Mouse (Mus musculus) cerebellum, adult 2 months (tissue): ENCODE measurements at regions not wholly inside any gene's neighbourhood (a gene's known extent, or its start where the extent isn't known, plus 50 kb on each side); places are given as distances from the start of the nearest gene placed in this dataset.

Source experiments
- DNase-seq, 2 experiments: peaks; one replicate each; pipeline ENCODE4 v3.0.0; 2021
- H3K27ac ChIP-seq: fragments of 200-500 bp; 2 replicates; pipeline ENCODE4 v1.5.1; 2012; ENCODE audit warnings: low read length, control low read depth, inconsistent platforms; ENCODE audit not compliant: insufficient read depth
- H3K27me3 ChIP-seq: fragments of 200-500 bp; 2 replicates; pipeline ENCODE4 v1.6.1; 2012; ENCODE audit warnings: inconsistent platforms, mild to moderate bottlenecking, low read length, moderate library complexity; ENCODE audit not compliant: control insufficient read depth, insufficient read depth
- H3K4me1 ChIP-seq: fragments of 200-500 bp; 2 replicates; pipeline ENCODE4 v1.6.1; 2011; ENCODE audit warnings: low read length; ENCODE audit not compliant: control insufficient read depth, insufficient read depth
- H3K4me3 ChIP-seq: fragments of 200-500 bp; replicated peaks from 2 replicates; pipeline ENCODE3; 2011; ENCODE audit warnings: mild to moderate bottlenecking, low read depth, low read length, control low read depth; ENCODE audit not compliant: insufficient read depth
- CTCF ChIP-seq: fragments of 200-500 bp; IDR thresholded peaks from 2 replicates; pipeline ENCODE4 v1.5.1; 2011; ENCODE audit warnings: low read depth, mild to moderate bottlenecking, control low read depth, low read length, moderate library complexity, borderline replicate concordance; ENCODE audit not compliant: insufficient read depth
- POLR2A ChIP-seq: fragments of 200-500 bp; IDR thresholded peaks from 2 replicates; pipeline ENCODE4 v1.6.1; 2011; ENCODE audit warnings: low read length, control low read depth, borderline replicate concordance; ENCODE audit not compliant: insufficient read depth
- WGBS: fragments of 180-500 bp; shearing (Covaris S2); methylation state at CpG from one replicate; pipeline ENCODE4 v1.1.7; 2018; 5-methylcytosine and 5-hydroxymethylcytosine counted together

- WGBS, result 6% methylated on average over 5 of the region's 5 CpGs
- DNase-seq, result peak; percentile 41 to 43
- Histone ChIP-seq H3K27ac (no peak overlapping the region), H3K4me3 (no peak overlapping the region), H3K27me3 (no peaks in the 10 kb centered on the region), H3K4me1 (no peaks in the 10 kb centered on the region)
- TF ChIP-seq CTCF (peak; percentile 46; the same call in 1 of the 2 replicates), POLR2A (no peak)
Measured at GRCm38 (mm10) chrX:142554161-142554560, 127.0 kb upstream of the Tmem164 start.

GRCm38 (mm10) chrX:142557496-142557895 lies 123.7 kb upstream of the Tmem164 start:
- 61% methylated on average over 5 of the region's 5 CpGs for WGBS
- DNase-seq, result no peak
- Histone ChIP-seq H3K27ac (no peak overlapping the region), H3K27me3 (no peaks in the 10 kb centered on the region), H3K4me3 (no peak overlapping the region), H3K4me1 (no peaks in the 10 kb centered on the region)
- TF ChIP-seq POLR2A (no peak), CTCF (no peak)

- TF ChIP-seq CTCF (0 out of 2 replicates have a peak, but pooled peaks have one; percentile 8), POLR2A (no peak)
- no peak for DNase-seq
- no peak overlapping the region for H3K4me3 ChIP-seq
- no peaks in the 10 kb centered on the region for H3K27me3 ChIP-seq
- H3K27ac ChIP-seq, result no peak overlapping the region
- WGBS, result 64% methylated on average over 2 of the region's 2 CpGs
- no peaks in the 10 kb centered on the region for H3K4me1 ChIP-seq
Measured at GRCm38 (mm10) chrX:142560209-142560912, 120.8 kb upstream of the Tmem164 start.

- Histone ChIP-seq H3K4me3 (no peak overlapping the region), H3K4me1 (no peaks in the 10 kb centered on the region), H3K27ac (no peak overlapping the region), H3K27me3 (no peaks in the 10 kb centered on the region)
- TF ChIP-seq POLR2A (no peak), CTCF (no peak)
- WGBS, result 82% methylated on average over 5 of the region's 5 CpGs
- no peak for DNase-seq
Measured at GRCm38 (mm10) chrX:142561788-142562187, 119.4 kb upstream of the Tmem164 start.

GRCm38 (mm10) chrX:142564186-142564585 lies 117.0 kb upstream of the Tmem164 start:
- Histone ChIP-seq H3K27me3 (no peaks in the 10 kb centered on the region), H3K4me1 (no peaks in the 10 kb centered on the region), H3K27ac (no peak overlapping the region), H3K4me3 (no peak overlapping the region)
- no peak for DNase-seq
- 29% methylated on average over 9 of the region's 9 CpGs for whole genome bisulfite sequencing
- TF ChIP-seq CTCF, result no peak
- TF ChIP-seq POLR2A, result no peak

- Histone ChIP-seq H3K4me1 (no peaks in the 10 kb centered on the region), H3K27me3 (no peaks in the 10 kb centered on the region), H3K27ac (no peak overlapping the region), H3K4me3 (no peak overlapping the region)
- no peak for TF ChIP-seq CTCF
- no peak for TF ChIP-seq POLR2A
- no peak for DNase-seq
Measured at GRCm38 (mm10) chrX:142571772-142572171, 109.4 kb upstream of the Tmem164 start.

- no peak overlapping the region for H3K4me3 ChIP-seq
- no peak for TF ChIP-seq POLR2A
- no peak for TF ChIP-seq CTCF
- no peak for DNase-seq
- no peak overlapping the region for H3K27ac ChIP-seq
- 88% methylated on average over 4 of the region's 4 CpGs for WGBS
- H3K27me3 ChIP-seq, result no peaks in the 10 kb centered on the region
- H3K4me1 ChIP-seq, result no peaks in the 10 kb centered on the region
Measured at GRCm38 (mm10) chrX:142574022-142574421, 107.2 kb upstream of the Tmem164 start.

- DNase-seq, result no peak
- WGBS, result 65% methylated on average over 10 of the region's 10 CpGs
- TF ChIP-seq POLR2A, result no peak
- no peak for TF ChIP-seq CTCF
Measured at GRCm38 (mm10) chrX:142574945-142575710, 106.1 kb upstream of the Tmem164 start.

More at GRCm38 (mm10) chrX:142574945-142575710, 106.1 kb upstream of the Tmem164 start:
- Histone ChIP-seq H3K4me1 (no peaks in the 10 kb centered on the region), H3K4me3 (no peak overlapping the region), H3K27ac (no peak overlapping the region), H3K27me3 (no peaks in the 10 kb centered on the region)
